Mouse (Mus musculus) ES-Bruce4 (cell line): ENCODE measurements around the gene N4bp1. TPM values are rescaled to one million over a fixed set of nuclear protein-coding genes. Genes with fewer than 3 reads are reported as not detected.

ENCODE experiments used
- H3K27ac ChIP-seq: 2 replicates; pipeline ENCODE4 v1.5.1; 2012; ENCODE audit warnings: low read length, inconsistent platforms; ENCODE audit not compliant: insufficient read depth
- H3K27me3 ChIP-seq: 2 replicates; pipeline ENCODE4 v1.6.1; 2012; ENCODE audit warnings: mild to moderate bottlenecking, low read length, inconsistent platforms; ENCODE audit not compliant: control insufficient read depth, poor library complexity, insufficient read depth, severe bottlenecking
- H3K36me3 ChIP-seq: 2 replicates; pipeline ENCODE4 v1.6.1; 2012; ENCODE audit warnings: inconsistent platforms, mild to moderate bottlenecking, low read length, moderate library complexity; ENCODE audit not compliant: control insufficient read depth, poor library complexity, insufficient read depth, severe bottlenecking
- H3K4me1 ChIP-seq: one replicate; pipeline ENCODE4 v1.8.1; 2011; ENCODE audit warnings: low read length; ENCODE audit not compliant: control insufficient read depth, insufficient read depth
- H3K4me3 ChIP-seq: 2 replicates; pipeline ENCODE4 v1.5.1; 2011; ENCODE audit warnings: low read depth, mild to moderate bottlenecking, low read length
- H3K9ac ChIP-seq: 2 replicates; pipeline ENCODE4 v1.6.1; 2012; ENCODE audit warnings: low read depth, mild to moderate bottlenecking, inconsistent platforms; ENCODE audit not compliant: poor library complexity, severe bottlenecking
- H3K9me3 ChIP-seq: replicated peaks from 2 replicates; pipeline ENCODE4 v1.6.1; 2012; ENCODE audit warnings: mild to moderate bottlenecking, low read length, inconsistent platforms; ENCODE audit not compliant: control insufficient read depth, poor library complexity, insufficient read depth, severe bottlenecking
- CTCF ChIP-seq: IDR thresholded peaks from one replicate; pipeline ENCODE4 v1.8.1; 2011; ENCODE audit warnings: low read depth, low read length
- EP300 ChIP-seq: IDR thresholded peaks from 2 replicates; pipeline ENCODE4 v1.6.1; 2011; ENCODE audit warnings: low read depth, low read length; ENCODE audit not compliant: insufficient read depth
- POLR2A ChIP-seq: IDR thresholded peaks from one replicate; pipeline ENCODE4 v1.8.1; 2011; ENCODE audit warnings: low read length; ENCODE audit not compliant: insufficient read depth
- polyA plus RNA-seq: library from polyadenylated mRNA; stranded (reverse); fragments of >200 nt; gene quantifications from 2 replicates; pipeline ENCODE4 v1.2.4, GENCODE M21; 2011; ENCODE audit warnings: low read depth; ENCODE audit not compliant: missing spikeins, insufficient read depth, insufficient read length

The N4bp1 gene
- polyA plus RNA-seq, 1 experiment, result 80.3 TPM

DNA sequence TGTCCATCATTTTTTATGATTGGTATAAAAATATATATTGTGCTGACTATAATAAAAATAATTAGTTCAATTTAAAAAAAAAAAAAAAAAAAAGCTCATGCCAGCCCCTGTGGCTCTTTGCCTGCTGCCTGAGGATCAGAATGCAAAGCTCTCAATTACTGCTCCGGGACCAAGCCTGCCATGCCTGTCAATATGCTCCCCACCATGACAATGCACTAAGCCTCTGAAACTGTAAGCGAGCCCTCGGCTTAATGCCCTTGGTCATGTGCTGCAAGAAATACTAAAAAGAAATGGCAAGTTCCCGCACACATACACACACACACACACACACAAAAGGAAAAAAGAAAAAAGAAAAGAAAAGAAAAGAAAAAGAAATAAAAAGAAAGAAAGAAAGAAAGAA is 60.3 kb downstream of the N4bp1 start:
- no peak overlapping the region for H3K4me3 ChIP-seq
- no peak overlapping the region for H3K27ac ChIP-seq
- H3K9me3 ChIP-seq, result no peaks in the 10 kb centered on the region
- no peak overlapping the region for H3K9ac ChIP-seq
- H3K36me3 ChIP-seq, result no peaks in the 10 kb centered on the region
- no peaks in the 10 kb centered on the region for H3K27me3 ChIP-seq
- H3K4me1 ChIP-seq, result peaks cover 2% of the 10 kb centered on the region
- TF ChIP-seq POLR2A, result no peak
- no peak for TF ChIP-seq CTCF
- no peak for TF ChIP-seq EP300

- H3K27ac ChIP-seq, result no peak overlapping the region
- H3K4me3 ChIP-seq, result no peak overlapping the region
- H3K27me3 ChIP-seq, result no peaks in the 10 kb centered on the region
- no peak overlapping the region for H3K9ac ChIP-seq
- no peaks in the 10 kb centered on the region for H3K4me1 ChIP-seq
- H3K36me3 ChIP-seq, result no peaks in the 10 kb centered on the region
- TF ChIP-seq POLR2A, result no peak
- TF ChIP-seq CTCF, result peak; percentile 100
- 0 out of 2 replicates have a peak, but pooled peaks have one; percentile 47 for TF ChIP-seq EP300
- H3K9me3 ChIP-seq, result no peaks in the 10 kb centered on the region
These were observed 64.3 kb downstream of the N4bp1 start for GRCm38 (mm10) chr8:86820756-86821201.

DNA sequence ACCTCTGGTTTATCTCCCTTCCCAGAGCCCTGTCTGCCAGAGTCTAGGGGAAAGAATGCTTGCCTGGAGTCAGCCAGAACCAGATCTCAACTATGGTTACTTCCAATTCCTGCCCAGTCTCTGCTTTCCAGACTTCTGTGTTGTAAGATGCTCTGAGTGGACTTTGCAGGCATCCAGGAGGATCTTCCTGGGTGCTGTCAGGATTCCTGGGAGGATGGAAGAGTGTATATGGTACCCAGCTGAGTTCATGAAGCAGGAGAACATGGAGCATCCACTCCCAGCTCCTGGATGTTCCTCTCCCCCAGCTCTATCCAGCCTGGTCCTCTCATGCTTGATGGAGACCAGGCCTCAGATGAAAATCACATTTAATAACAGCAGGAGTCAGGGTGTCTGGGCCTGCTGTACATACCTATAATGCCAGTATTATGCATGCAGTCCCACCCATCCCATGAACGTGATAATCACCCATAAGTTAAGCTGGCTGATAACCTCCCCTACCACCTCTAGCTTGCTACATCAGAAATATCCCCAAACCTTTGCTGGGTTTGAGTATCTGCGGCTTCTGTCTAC is 64.8 kb downstream of the N4bp1 start:
- Histone ChIP-seq H3K27me3 (no peaks in the 10 kb centered on the region), H3K36me3 (no peaks in the 10 kb centered on the region), H3K9ac (no peak overlapping the region), H3K4me3 (no peak overlapping the region), H3K4me1 (no peaks in the 10 kb centered on the region), H3K9me3 (no peaks in the 10 kb centered on the region), H3K27ac (no peak overlapping the region)
- TF ChIP-seq POLR2A, result no peak
- TF ChIP-seq CTCF, result no peak
- no peak for TF ChIP-seq EP300

DNA sequence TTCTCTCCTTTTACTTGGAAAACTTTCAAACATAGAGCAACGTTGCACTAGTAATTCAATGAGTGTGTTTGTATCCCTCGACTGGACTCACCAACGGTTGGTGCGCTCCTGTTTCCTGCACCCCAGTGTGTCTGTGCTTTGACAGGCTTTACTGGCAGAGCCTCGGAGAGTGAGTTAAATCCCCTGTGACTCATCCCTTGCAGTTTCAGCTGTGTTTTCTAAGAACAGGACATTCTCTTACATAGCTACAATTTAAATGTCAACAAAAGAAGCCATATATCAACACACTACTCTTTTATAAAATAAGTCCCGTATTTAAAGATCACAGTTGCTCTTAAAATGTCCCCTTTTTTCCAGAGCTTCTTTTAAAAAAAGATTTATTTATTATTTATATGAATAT is 65.6 kb downstream of the N4bp1 start:
- H3K4me1 ChIP-seq, result no peaks in the 10 kb centered on the region
- no peak overlapping the region for H3K9ac ChIP-seq
- no peak overlapping the region for H3K27ac ChIP-seq
- no peaks in the 10 kb centered on the region for H3K36me3 ChIP-seq
- H3K27me3 ChIP-seq, result no peaks in the 10 kb centered on the region
- no peak overlapping the region for H3K4me3 ChIP-seq
- no peaks in the 10 kb centered on the region for H3K9me3 ChIP-seq
- TF ChIP-seq CTCF, result no peak
- no peak for TF ChIP-seq POLR2A
- TF ChIP-seq EP300, result no peak

- Histone ChIP-seq H3K27ac (no peak overlapping the region), H3K27me3 (no peaks in the 10 kb centered on the region), H3K4me3 (no peak overlapping the region), H3K9me3 (no peaks in the 10 kb centered on the region), H3K36me3 (no peaks in the 10 kb centered on the region), H3K4me1 (no peaks in the 10 kb centered on the region), H3K9ac (no peak overlapping the region)
- TF ChIP-seq EP300 (no peak), POLR2A (no peak), CTCF (no peak)
These were observed 75.8 kb downstream of the N4bp1 start for GRCm38 (mm10) chr8:86808990-86809960.

DNA sequence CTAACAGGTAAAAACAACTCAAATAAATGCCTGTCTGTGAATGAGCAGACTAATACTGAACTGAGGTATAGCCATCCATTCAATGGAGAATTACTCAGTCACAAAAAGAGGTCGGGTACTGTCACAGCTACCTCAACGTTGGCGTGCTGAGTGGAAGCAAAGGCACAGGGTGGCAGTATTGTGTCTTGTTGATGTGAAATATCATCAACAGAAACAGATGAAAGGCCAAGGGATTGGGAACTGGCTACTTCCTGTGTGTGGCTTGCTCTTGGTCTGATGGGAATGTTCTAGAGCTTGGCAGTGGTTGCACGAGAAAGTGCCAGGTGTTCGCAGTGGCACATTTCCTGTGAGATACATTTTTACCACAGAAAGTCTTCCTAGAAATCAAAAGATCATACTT is 76.8 kb downstream of the N4bp1 start:
- no peaks in the 10 kb centered on the region for H3K27me3 ChIP-seq
- H3K4me3 ChIP-seq, result no peak overlapping the region
- H3K9me3 ChIP-seq, result no peaks in the 10 kb centered on the region
- H3K27ac ChIP-seq, result no peak overlapping the region
- H3K36me3 ChIP-seq, result no peaks in the 10 kb centered on the region
- H3K4me1 ChIP-seq, result no peaks in the 10 kb centered on the region
- TF ChIP-seq EP300 (no peak), POLR2A (no peak), CTCF (peak; percentile 7)
- H3K9ac ChIP-seq, result no peak overlapping the region
